ENCODE assay signal across 21 mouse cellular contexts in the genomic region with DNA sequence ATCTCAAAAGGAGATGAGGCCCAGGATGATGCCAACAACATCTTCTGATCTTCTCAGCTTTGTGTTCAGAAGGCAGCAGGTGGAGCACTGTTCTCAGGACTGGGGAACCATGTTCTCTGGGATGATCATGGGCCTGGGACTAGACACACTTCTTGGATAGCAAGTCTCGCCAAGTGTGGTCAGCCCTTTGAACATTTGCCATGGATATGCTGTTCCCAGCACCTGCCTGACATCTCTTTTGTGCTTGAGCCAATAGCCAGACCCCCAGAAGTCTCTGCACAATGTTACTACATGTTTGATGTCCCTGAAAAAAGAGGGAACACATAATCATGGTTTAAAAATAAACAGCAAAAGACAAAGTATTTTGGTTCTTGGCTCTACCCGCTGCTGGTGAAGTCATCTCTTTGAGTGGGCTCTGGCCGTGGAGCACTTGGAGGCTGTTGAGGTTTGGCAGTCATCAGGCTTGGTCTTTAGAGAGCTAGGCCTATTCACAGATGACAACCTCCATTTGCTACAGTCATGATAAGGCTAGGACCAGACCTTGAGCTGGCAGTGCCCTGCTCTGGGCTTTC. TPM values are rescaled to one million over a fixed set of nuclear protein-coding genes. Genes with fewer than 3 reads are reported as not detected.
DNase-seq lines count a peak whose midpoint lies in the region; ATAC-seq lines count a peak whose summit lies in the region.
"Had no signal": no experiment of that assay in that cellular context is flagged by ENCODE, and none has a peak within 500 bp of the region (broad histone marks: within the 10 kb centered on the region; RNA-seq: fewer than 3 reads in every experiment).

No protein-coding gene starts in this region.

- intact Hi-C loops in heart, postnatal 25 days (cut with DNase I), result no loop called here

- H3K9me3 ChIP-seq in heart, embryonic 11.5 days (replicated peaks; ENCODE audit: control insufficient read depth, low read length), result no peaks in the 10 kb centered on the region
- H3K9me3 ChIP-seq in heart, embryonic 14.5 days (ENCODE audit: control insufficient read depth, low read length), result no peaks in the 10 kb centered on the region
- H3K9me3 ChIP-seq: embryonic facial prominence, embryonic 15.5 days; limb, embryonic 10.5 days; liver, embryonic 15.5 days; megakaryocyte, embryonic 14.5 days; midbrain, embryonic 13.5 days had no signal

- H3K27me3 ChIP-seq in heart, embryonic 11.5 days (ENCODE audit: control insufficient read depth, insufficient read depth, low read length), result no peaks in the 10 kb centered on the region
- no peaks in the 10 kb centered on the region for H3K27me3 ChIP-seq in heart, embryonic 14.5 days (ENCODE audit: control insufficient read depth, insufficient read depth, low read length)
- H3K27me3 ChIP-seq: embryonic facial prominence, embryonic 15.5 days; liver, embryonic 15.5 days; megakaryocyte, embryonic 14.5 days; midbrain, embryonic 13.5 days had no signal

- H3K9ac ChIP-seq in heart, embryonic 11.5 days (ENCODE audit: low read depth, low read length), result no peak overlapping the region
- H3K9ac ChIP-seq in heart, embryonic 14.5 days (ENCODE audit: low read length), result no peak overlapping the region
- H3K9ac ChIP-seq: embryonic facial prominence, embryonic 15.5 days; hindbrain, embryonic 14.5 days; liver, embryonic 15.5 days; midbrain, embryonic 13.5 days had no signal

- no peaks in the 10 kb centered on the region for H3K36me3 ChIP-seq in heart, embryonic 11.5 days (ENCODE audit: control insufficient read depth, insufficient read depth, low read length)
- no peaks in the 10 kb centered on the region for H3K36me3 ChIP-seq in heart, embryonic 14.5 days (ENCODE audit: control insufficient read depth, insufficient read depth, low read length)
- H3K36me3 ChIP-seq: embryonic facial prominence, embryonic 15.5 days; limb, embryonic 10.5 days; liver, embryonic 15.5 days; midbrain, embryonic 13.5 days had no signal

- WGBS in heart, embryonic 11.5 days (ENCODE audit: insufficient replicate concordance), result 82% methylated on average over 3 of the region's 3 CpGs
- WGBS in heart, embryonic 14.5 days, result 60% methylated on average over 3 of the region's 3 CpGs

- DNase-seq in heart, adult 11 months, result peak; percentile 98
- peak; percentile 56 for DNase-seq in heart, postnatal 25 days (ENCODE audit: low spot score)
- DNase-seq in lung, postnatal 36 days, result peak; percentile 24
- no peak for DNase-seq in urinary bladder, adult 18-20 months (ENCODE audit: low spot score in 2 of 2)
- DNase-seq in frontal cortex, adult 2 months (ENCODE audit: extremely low spot score in 1 of 2, low spot score in 1 of 2), result no peak
- no peak for DNase-seq in adrenal gland, adult 8-10 months
- DNase-seq: adrenal gland, postnatal 36 days; cerebellum, adult 9-10 months; gastrocnemius, adult 2 months; kidney, adult 2 months; kidney, postnatal 10 days; liver had no signal

- H3K4me2 ChIP-seq in heart, embryonic 11.5 days, result no peak overlapping the region
- H3K4me2 ChIP-seq in heart, embryonic 14.5 days (ENCODE audit: low read length), result no peak overlapping the region
- H3K4me2 ChIP-seq: embryonic facial prominence, embryonic 15.5 days; hindbrain, embryonic 14.5 days; liver, embryonic 15.5 days; midbrain, embryonic 13.5 days had no signal

- ATAC-seq in heart, embryonic 11.5 days (replicated peaks; ENCODE audit: insufficient number of reproducible peaks, low FRiP score, low TSS enrichment), result no peak
- 0 out of 2 replicates have a peak, but pooled peaks have one; percentile 31 for ATAC-seq in heart, embryonic 14.5 days (ENCODE audit: insufficient number of reproducible peaks, insufficient read depth, low FRiP score, low read depth)
- ATAC-seq: inflammation-experienced regulatory T-cells, adult 6 months; midbrain, embryonic 13.5 days had no signal

- H3K4me3 ChIP-seq in heart, embryonic 11.5 days (ENCODE audit: low read depth, low read length), result no peak overlapping the region
- no peak overlapping the region for H3K4me3 ChIP-seq in heart, embryonic 14.5 days (ENCODE audit: control insufficient read depth in 1 of 2, insufficient read depth in 1 of 2, low read depth in 1 of 2, low read length in 2 of 2)
- H3K4me3 ChIP-seq: embryonic facial prominence, embryonic 15.5 days; gastrocnemius, adult 2 months; limb, embryonic 10.5 days; liver, embryonic 15.5 days; megakaryocyte, embryonic 14.5 days; midbrain, embryonic 13.5 days had no signal

- no peak overlapping the region for H3K27ac ChIP-seq in heart, embryonic 11.5 days (ENCODE audit: low read depth, low read length)
- no peak overlapping the region for H3K27ac ChIP-seq in heart, embryonic 14.5 days (replicated peaks in 1 of 2; ENCODE audit: control insufficient read depth in 1 of 2, insufficient read depth in 1 of 2, low read depth in 2 of 2, low read length in 2 of 2)
- H3K27ac ChIP-seq: embryonic facial prominence, embryonic 15.5 days; gastrocnemius, adult 2 months; hindbrain, embryonic 14.5 days; limb, embryonic 10.5 days; liver, embryonic 15.5 days; midbrain, embryonic 13.5 days had no signal

- H3K4me1 ChIP-seq in heart, embryonic 11.5 days (ENCODE audit: control insufficient read depth, insufficient read depth, low read length), result no peaks in the 10 kb centered on the region
- no peaks in the 10 kb centered on the region for H3K4me1 ChIP-seq in heart, embryonic 14.5 days (ENCODE audit: control insufficient read depth in 2 of 2, insufficient read depth in 2 of 2, low read length in 2 of 2)
- H3K4me1 ChIP-seq: embryonic facial prominence, embryonic 15.5 days; limb, embryonic 10.5 days; liver, embryonic 15.5 days; megakaryocyte, embryonic 14.5 days; midbrain, embryonic 13.5 days had no signal

RNA-seq across cellular contexts. Expression of a gene that starts 47.8 kb away (rescaled TPM):
- 13.2 and 13.7 TPM in 2 replicates for polyA plus RNA-seq in heart, embryonic 11.5 days (2014; fragmentation: Nextera tagmentation; extraction: Ambion mirVana)
- polyA plus RNA-seq in heart, embryonic 14.5 days (2014; fragmentation: Nextera tagmentation; extraction: Ambion mirVana), result 14.2 and 18.3 TPM in 2 replicates
- 10 to 100 TPM; 24.5 to 26.1 TPM for total RNA-seq in heart, postnatal 25 days (2021)
- 5.1 and 7.0 TPM in 2 replicates for polyA plus RNA-seq in frontal cortex, adult 2 months (2012; rRNA removed)
- 10 to 100 TPM; 11.5 to 15.7 (median 14.0) TPM for total RNA-seq in adrenal gland, adult 8-10 months (2022)

Comparison
In these comparisons a context has a peak if more than half of its experiments do, and no peak if none do; other contexts are left out.
1. DNase-seq: peak in heart, adult 11 months (single experiment), heart, postnatal 25 days (single experiment) and lung, postnatal 36 days (single experiment); none in urinary bladder, adult 18-20 months (0 of 2), frontal cortex, adult 2 months (0 of 2) and adrenal gland, adult 8-10 months (single experiment).